Mouse (Mus musculus): ENCODE measurements around the gene Cfap54.

Gene Cfap54

DNA sequence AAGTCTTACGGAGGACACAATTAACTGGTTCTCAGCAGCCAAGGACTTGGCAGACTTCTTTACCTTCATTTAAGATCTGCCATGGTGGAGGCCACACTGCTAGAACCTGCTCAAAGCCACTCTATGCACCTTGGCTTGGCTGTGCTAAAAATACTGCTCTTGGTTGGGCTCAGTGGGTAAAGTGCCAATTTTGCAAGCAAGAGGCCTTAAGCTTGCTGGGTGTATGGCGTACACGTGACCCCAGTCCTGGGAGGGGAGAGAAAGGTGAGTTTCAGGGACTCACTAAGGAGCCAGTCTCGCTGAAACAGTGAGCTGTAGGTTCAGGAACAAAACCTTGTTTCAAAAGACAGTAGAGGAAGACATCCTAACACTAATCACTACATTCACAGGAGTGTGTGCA, 19.0 kb downstream of the Cfap54 start:
- no peak for DNase-seq (ENCODE audit: low read depth, low spot score)

DNA sequence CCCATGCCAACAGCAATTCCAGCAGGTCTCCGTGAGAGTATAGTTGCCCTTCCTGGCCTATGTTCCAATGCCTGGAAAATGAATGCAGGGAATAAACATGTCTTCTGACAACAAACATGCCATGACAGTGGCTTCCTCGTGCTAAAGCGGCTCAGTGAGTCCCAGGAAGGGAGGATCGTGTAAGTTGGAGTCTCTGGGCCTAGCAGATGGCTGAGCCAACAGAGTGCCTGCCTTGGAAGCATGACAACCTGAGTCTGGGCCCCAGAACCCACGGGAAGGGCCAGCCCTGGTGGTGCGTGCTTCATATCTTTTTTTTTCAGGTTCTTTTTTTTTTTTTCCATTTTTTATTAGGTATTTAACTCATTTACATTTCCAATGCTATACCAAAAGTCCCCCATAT, 27.6 kb downstream of the Cfap54 start:
- no peak for DNase-seq (ENCODE audit: low read depth, low spot score)

DNA sequence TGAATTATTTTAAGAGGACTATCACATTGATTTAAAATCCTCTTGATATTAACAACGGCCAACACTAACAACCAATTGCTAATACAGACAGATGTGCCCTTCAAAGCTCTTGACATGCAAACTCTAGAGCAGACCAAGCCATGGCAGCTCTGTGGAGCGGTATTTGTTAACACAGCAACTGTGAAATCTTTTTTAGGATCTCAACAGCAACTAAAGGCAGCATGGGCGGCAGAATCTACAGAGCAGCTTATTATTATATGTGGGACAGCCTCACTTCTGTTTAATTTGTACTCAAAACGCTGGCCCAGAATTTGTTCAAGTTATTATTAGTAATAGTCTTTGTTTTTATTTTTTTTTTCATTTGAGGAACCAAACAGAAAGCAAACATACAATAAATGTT, 28.1 kb downstream of the Cfap54 start:
- no peak for DNase-seq (ENCODE audit: low read depth, low spot score)

DNA sequence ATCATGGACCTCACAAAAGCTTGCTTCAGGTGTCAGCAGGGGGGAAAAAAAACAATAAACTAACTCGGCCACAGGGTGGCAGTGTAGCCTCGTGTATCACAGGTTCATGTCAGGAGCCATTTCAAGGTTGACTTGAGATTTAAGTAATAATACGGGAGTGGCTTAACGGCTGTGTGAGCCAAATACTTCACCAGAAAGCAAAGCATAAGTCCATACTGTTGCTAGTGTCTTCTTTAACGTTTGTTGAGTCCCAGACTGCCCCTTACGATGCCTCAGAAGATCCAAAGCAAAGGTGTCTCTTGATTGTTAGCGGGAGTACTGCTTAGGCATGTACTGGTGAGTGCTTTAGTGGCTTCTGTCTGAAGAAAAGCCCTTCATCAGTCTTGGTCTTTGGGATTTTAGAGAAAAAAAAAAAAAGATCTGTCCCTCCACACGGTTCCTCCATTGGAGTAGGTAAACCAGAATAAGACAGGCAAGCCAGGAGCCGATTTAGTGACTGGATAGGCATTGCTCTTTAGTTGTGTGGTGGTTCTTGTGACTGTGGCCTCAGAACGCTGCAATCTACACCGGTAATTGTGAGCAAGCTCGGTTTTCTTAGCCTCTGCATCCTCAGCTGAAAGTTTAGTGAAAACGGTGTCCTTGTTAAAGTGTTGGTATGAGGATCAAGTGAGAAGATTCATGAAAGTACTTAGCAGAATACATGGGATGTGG, 30.2 kb downstream of the Cfap54 start:
- DNase-seq (ENCODE audit: low read depth, low spot score) = peak; percentile 83

DNA sequence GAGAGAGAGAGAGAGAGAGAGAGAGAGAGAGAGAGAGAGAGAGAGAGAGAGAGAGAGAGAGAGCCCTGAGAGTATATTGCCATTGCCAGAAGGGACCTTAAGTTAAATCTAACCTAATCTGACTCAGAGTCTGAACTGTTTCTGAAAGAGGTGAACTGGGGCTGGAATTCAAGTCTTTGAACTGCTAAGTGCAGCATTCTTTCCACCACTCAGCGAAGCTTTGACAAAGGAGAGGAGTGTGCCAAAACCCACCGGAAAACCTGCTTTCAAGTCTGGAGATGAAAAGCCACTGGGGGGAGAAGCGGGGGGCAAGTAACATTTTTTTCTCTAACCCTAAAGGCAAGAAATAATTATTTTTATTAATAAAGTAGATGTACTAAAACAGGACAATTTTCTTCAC, 30.8 kb downstream of the Cfap54 start:
- DNase-seq (ENCODE audit: low read depth, low spot score) = no peak

DNA sequence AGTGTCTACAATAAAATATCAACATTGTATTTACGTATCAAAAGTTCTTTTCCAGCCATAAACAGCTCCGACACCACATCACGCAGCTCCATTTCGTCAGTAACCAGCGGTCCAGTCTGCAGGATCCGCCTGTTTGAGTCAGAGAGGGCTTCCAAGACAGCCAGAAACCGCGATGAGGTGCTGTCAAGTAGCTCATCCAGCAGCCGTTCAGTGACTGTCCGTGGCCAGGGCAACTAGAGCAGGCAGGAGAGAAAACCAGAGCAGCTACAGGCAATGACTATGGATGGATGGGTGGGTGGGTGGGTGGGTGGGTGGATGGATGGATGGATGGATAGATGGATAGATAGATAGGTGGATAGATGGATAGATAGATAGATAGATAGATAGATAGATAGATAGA, 38.2 kb downstream of the Cfap54 start:
- no peak for DNase-seq (ENCODE audit: low read depth, low spot score)

DNA sequence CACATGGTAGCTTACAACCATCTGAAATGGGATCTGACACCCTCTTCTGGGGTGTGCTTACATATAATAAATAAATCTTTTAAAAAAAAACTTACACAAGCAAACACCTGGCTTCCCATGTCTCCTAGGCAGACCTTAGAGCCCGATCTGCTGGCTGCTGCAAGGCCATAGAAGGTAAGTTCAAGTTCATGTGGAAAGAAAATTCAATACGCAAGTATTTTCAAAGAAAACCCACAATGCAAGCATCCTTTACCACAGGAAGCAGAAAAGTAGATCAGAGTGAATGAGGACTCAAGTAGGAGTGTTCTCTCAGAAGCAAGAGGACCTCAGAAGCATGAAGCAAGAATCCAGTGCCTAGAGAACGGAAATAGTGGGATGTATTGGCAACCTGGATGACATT, 39.6 kb downstream of the Cfap54 start:
- no peak for DNase-seq (ENCODE audit: low read depth, low spot score)

DNA sequence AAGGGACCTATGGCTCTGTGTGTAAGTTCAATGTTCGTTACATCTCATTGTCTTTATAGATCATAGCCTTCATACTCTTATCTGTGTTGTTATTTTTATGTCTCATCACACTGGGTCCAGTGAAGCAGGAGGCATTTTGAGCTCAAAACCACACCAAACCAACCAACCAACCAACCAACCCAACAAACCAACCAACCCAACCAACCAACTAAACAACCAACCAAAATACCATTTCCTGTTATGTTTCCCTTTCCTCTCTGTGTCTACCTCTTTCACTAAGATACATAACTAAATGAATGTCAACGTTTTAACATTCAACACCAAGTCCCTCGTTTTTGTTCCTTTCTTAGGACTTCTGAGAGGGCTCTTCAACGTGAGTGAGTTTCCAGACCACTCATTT, 40.0 kb downstream of the Cfap54 start:
- DNase-seq (ENCODE audit: low read depth, low spot score) = no peak

DNA sequence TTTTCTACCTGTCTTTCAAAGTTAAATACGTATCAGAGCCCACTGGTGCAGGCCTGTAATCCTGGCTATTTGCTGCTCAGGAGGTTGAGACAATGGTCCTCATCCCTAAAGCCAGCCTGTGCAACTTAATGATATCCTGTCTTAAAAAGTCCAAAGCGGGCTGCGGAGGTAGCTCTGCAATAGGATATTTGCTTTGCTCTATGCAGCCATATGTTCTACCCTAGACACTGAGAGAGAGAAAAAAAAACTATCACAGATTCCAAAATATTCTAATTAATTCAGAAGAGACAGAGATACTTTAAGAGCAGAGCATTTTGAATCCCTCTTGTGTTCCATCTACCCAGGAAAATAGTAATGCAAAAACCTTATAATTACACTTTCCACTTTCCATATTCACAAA, 44.9 kb downstream of the Cfap54 start:
- DNase-seq (ENCODE audit: low read depth, low spot score) = no peak

DNA sequence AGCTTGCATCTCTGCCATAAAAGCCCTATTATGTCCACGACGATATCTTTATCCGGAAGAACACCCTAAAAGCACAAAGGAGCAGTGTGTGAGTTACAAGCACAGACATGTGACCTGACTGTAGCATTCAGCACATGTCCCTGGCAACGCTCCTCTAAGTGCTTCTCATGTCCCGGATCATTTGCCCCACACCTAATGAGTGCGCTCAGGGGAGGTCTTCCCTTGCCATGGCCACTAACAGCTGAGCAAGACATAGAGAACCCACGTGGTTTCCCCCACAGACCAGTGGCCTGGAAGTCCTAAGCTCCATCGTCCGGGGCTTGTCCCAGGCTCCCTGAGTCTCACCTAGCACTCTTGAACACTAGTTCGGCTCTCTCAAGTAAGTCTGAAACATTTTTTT, 45.9 kb downstream of the Cfap54 start:
- no peak for DNase-seq (ENCODE audit: low read depth, low spot score)

DNA sequence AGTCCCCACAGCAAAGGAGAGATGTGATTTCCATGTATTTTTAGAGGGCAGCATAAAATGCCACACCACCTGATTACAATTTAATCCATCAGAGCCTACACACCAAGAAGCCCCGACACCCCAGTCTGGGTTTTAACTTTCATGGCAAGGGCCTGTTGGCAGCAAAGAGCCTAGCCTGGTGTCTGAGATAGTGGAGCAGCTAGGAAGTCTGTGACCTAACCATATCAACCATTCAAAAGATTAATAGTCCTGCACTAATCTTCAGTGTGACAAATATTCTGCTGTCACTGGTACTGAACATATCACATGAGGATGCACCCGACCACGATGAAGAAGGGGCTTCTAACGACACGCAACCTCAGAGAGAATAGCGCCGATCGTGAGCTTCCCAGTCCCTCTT, 58.1 kb downstream of the Cfap54 start:
- no peak for DNase-seq (ENCODE audit: low read depth, low spot score)

DNA sequence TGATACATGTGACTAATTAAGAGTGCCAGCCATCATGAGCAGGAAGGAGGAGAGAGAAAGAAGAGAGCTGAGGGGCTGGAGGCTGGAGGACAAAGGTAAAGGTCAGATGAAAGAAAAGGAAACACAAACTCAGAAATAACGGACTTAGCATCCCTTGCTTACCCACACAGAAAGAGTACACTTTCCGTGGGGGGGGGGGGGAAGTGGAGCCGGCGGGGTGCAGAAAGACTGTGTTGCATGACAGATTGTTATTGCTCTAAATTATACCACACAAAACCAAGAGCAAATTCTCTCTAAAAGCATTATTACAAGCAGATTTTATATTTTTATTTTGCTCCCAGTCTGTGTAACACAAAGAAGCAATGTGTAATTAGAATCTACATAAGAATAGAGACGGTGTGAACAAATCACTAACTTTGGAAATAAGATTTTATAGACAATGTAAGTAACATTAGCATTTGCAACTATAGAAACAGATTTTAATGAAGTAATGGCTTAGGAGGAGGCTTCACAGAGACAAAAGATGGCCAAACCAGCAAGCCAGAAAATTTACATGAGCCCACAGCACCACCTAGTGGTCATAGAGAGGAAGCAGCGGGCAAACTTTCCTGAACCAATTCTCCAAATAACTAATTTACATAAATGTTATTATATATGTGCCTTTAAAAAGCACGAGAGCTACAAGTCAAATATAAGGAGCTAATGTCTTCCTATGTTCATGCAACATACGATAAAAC, 67.2 kb downstream of the Cfap54 start:
- DNase-seq (ENCODE audit: low read depth, low spot score) = peak; percentile 50

DNA sequence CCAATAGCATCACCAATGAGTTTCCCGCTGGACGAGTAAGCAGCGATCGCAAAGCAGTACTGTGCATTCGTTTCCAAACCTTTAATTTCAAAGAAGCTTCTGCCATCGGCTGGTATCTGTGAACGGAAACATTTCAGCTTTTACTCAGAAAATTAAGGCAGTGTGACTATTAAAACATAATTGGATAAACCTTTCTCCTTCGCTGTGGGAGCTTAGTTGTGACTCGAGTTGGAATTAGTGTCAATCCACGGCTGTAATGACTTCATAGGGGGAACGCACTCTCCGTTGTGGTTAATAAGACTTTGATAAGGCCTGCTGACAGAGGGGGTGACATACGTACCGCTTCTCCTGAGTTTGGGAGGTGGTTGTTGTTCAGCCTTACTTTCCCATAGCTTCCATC, 70.3 kb downstream of the Cfap54 start:
- no peak for DNase-seq (ENCODE audit: low read depth, low spot score)

DNA sequence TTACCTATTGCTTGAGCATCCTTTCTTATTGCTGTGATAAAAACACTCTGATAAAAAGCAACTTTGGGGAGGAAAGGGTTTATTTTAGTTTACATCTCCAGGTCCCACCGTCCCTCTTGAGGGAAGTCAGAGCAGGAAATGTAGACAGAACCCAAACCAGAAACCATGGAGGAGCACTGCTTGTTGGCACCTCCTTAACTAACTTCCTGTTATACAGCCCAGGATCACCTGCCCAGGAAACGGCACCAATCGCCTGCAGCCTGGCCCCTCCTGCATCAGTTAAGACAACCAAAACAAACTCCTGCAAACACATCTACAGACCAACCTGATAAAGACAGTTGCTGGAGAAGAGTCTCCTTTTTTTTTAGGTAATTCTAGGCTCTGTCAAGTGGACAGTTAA, 74.4 kb downstream of the Cfap54 start:
- no peak for DNase-seq (ENCODE audit: low read depth, low spot score)

DNA sequence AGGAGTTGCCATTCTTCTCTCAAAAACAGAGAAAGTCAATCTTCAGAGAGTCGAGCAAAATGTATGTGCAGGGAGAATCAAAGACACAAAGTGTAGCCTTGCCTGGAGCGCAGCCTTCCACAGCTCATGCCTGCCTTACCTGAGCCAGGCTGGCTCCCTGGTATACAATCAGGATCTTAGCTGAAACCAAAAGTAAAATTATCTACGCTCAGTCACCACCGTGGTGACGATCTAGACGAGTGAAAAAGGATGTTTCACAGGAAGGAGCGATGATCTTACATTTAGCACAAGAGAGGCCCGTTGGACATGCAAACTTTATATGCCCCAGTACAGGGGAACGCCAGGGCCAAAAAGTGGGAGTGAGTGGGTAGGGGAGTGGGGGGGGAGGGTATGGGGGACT, 75.0 kb downstream of the Cfap54 start:
- no peak for DNase-seq (ENCODE audit: low read depth, low spot score)

DNA sequence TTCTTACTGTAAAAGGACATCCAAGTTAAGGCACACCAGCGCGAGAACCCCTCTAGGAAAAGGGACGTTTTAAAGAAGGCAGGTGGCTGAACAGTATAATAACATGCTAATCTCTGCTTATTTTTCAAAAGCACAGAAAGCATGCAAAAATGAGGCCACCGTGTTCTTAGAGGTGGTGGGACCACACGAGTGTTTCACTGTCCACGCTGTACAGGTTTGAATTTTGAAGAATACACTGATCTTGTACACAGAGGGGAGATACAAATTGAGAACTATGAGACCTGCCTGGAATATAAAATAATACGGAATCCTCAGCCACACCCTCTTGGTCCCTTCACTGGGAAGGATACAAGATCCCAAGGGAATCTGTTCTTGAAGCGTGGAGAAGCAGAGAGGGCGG, 82.9 kb downstream of the Cfap54 start:
- DNase-seq (ENCODE audit: low read depth, low spot score) = no peak

DNA sequence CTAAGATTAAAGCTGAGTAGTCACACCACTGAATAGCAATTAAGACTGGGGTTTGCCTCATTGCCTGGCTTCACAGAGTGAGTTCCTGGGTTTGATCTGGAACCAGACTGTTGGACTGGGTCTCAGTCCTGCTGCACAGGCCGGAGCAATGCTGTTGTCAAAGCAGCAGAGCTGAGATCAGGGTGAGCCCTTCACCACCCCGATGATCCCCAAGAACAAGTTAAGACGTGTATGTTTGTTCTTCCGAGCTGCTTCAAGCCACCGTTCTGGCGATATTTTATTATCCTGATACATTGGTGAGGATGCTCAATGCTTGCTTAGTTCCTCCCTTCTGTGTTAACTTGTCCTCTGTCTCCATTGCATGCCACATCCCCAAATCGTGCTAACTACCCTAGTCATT, 86.2 kb downstream of the Cfap54 start:
- no peak for DNase-seq (ENCODE audit: low read depth, low spot score)

DNA sequence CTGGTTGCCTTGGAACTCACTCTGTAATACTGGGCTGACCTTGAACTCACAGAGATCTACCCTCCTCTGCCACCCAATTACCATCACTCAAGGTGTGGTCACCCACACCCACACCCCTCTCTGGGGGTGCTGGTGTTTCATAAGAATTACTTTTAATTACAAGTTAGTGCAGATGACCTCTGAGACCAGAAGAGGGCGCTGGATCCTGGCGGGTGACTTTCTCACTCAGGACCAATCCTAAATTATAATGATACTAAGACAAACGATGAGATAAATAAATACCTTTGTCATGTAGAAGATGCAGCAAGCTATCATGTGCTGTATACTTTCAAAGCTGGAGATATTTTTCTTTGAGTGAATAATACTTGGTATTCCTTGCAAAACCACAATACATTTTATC, 87.1 kb downstream of the Cfap54 start:
- peak; percentile 8 for DNase-seq (ENCODE audit: low read depth, low spot score)

DNA sequence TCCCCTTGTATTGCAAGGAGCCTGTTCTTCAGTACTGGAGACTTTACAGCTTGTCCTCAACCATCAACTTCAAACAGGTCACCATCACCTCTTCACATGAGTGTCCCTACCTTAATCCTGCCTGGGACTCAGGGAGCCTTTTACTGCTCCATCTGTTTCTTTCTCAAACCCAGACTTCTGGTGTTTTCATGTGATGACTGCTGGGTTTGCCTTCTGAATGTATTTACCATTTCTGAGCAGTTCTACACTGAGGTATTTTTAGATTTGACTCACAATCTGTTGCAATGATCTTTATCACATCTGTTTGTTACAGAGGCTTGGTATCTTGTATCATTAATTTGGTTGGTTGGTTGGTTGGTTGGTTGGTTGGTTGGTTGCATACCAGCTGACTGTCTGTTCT, 88.9 kb downstream of the Cfap54 start:
- DNase-seq (ENCODE audit: low read depth, low spot score) = no peak

DNA sequence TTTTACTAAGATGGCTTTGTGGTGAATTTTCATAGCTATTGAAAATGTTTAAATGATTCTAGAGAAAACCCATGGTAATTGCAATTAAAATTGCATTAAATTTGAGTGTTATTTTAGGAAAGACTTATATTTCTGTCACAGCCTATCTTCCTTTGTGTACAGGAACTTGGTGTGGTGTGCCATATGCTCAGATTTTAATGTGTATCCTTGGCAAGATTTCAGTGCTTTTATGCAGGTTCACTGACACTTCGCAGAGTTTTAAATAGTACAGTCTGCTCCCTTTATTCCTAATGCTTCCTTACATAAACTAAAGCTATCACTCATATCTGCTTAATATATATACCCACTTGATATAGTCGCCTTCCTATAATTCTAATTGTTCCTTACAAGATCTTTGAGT, 90.8 kb downstream of the Cfap54 start:
- DNase-seq (ENCODE audit: low read depth, low spot score) = no peak

DNA sequence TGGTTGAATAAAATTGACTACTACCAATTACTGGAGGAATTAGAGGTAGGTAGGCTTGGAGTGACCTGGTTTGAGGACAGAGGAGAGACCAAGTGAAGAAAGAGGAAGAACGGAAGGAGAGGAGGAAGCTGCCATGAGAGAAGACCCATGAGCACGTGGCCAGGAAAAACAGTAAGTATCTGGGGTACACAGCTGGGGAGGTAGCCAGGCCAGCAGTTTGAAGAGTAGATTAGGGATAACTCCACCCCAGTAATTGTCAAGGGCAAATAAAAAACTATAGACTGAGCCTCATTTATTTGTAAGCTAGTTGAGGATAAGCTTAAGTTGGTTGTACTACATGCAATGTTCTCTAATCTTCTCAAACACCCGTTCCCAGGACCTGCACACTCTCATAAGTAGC, 116.3 kb downstream of the Cfap54 start:
- DNase-seq (ENCODE audit: low read depth, low spot score) = no peak

DNA sequence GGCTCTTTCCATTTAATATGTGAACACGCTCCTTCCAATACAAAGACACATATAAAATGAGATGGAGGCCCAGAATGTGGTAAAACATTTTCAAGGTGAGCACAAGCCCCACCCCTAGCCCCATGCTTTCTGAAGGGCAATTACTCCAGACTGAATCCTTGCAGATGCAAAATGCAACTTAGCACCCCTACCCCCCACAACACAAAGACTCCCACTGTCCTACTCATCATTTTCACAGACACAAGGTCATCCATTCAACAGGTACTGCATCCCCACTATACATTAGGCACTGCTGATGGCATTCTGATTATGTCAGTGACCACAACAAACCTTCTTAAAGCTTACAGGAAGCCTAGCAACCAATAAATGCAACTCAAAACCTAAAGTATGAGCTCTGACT, 131.4 kb downstream of the Cfap54 start:
- DNase-seq (ENCODE audit: low read depth, low spot score) = peak; percentile 64

DNA sequence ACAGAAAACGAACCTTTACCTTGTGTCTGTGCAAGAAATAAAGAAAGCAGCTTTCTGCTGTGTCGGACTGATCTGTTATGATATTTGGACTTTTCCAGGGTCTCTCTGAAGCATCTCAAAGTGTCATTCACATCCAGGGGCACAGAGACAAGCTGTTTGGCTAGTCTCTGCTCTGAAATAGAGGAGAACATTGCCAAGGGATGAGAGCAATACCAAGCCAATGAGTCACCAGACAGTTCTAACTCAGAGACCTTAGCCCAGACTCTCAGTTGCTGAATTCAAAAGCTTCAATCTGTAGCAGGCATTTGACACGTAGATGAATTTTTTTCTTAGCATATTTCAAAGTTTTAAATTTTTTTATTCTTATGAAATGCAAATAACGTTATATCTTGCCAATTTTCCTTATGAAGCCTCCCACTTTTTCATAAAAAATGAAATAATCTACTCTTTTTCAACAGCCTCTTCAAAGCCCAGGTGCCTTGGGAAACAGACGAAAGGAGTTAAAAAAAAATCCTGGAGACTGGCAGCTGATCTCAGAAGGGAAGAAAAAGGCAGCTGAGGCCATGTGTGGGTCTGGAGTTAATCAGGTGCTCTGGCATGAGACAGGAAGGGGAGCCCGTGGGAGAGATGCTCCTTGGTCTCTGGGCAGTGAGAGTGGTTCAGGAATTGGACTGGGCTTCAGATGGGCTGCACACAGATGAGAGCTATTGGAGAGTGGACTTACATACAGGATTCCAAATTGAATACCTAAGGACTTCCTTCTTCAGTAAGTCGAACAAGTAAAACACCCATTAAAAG, 138.4 kb downstream of the Cfap54 start:
- DNase-seq (ENCODE audit: low read depth, low spot score) = no peak
